Mouse (Mus musculus) forebrain, embryonic 11.5 days (tissue): Measurements from ENCODE around the gene 9030612E09Rik. TPM values are rescaled to one million over a fixed set of nuclear protein-coding genes. Genes with fewer than 3 reads are reported as not detected.

Source experiments
- ATAC-seq: fragments of 200-750 bp; cut with Nextera tagmentation; replicated peaks from 2 replicates; pipeline ENCODE4 v1.8.0; 2017; ENCODE audit warnings: moderate TSS enrichment; ENCODE audit not compliant: low FRiP score
- DNase-seq: peaks from one replicate; pipeline ENCODE4 v3.0.0-alpha.2; 2017; ENCODE audit warnings: low spot score
- H3K27ac ChIP-seq: fragments of 300-500 bp; sonication (generic); 2 replicates; pipeline ENCODE4 v1.5.1; 2014; ENCODE audit warnings: low read depth, low read length
- H3K27me3 ChIP-seq: fragments of 300-500 bp; sonication (generic); 2 replicates; pipeline ENCODE4 v1.6.1; 2014; ENCODE audit warnings: mild to moderate bottlenecking, low read length, mixed read lengths; ENCODE audit not compliant: control insufficient read depth, insufficient read depth
- H3K36me3 ChIP-seq: fragments of 300-500 bp; sonication (generic); 2 replicates; pipeline ENCODE4 v1.6.1; 2014; ENCODE audit warnings: mild to moderate bottlenecking, low read length, moderate library complexity, mixed read lengths; ENCODE audit not compliant: control insufficient read depth, insufficient read depth
- H3K4me1 ChIP-seq: fragments of 300-500 bp; sonication (generic); replicated peaks from 2 replicates; pipeline ENCODE4 v1.6.1; 2014; ENCODE audit warnings: low read length, mixed read lengths; ENCODE audit not compliant: control insufficient read depth, insufficient read depth
- H3K4me2 ChIP-seq: fragments of 300-500 bp; sonication (generic); 2 replicates; pipeline ENCODE4 v1.6.1; 2014; ENCODE audit warnings: low read depth, mild to moderate bottlenecking, low read length, moderate library complexity, mixed read lengths; ENCODE audit not compliant: severe bottlenecking
- H3K4me3 ChIP-seq: fragments of 300-500 bp; sonication (generic); 2 replicates; pipeline ENCODE4 v1.5.1; 2014; ENCODE audit warnings: low read depth, low read length
- H3K9ac ChIP-seq: fragments of 300-500 bp; sonication (generic); 2 replicates; pipeline ENCODE4 v1.6.1; 2014; ENCODE audit warnings: low read length
- H3K9me3 ChIP-seq: fragments of 300-500 bp; sonication (generic); 2 replicates; pipeline ENCODE4 v1.6.1; 2016; ENCODE audit warnings: low read length, mixed read lengths; ENCODE audit not compliant: control insufficient read depth
- WGBS: fragments of 180-500 bp; shearing (Covaris S2); extraction: QIAGEN DNeasy Blood & Tissue Kit; methylation state at CpG from one replicate; pipeline ENCODE4 v1.1.7; 2014; 5-methylcytosine and 5-hydroxymethylcytosine counted together
- polyA plus RNA-seq: library from polyadenylated mRNA; unstranded; fragments of >200 nt; fragmentation: Nextera tagmentation; extraction: Ambion mirVana; gene quantifications from 2 replicates; pipeline ENCODE4 v1.2.1, GENCODE M21; 2014

9030612E09Rik gene
- 1.3 and 1.7 TPM in 2 replicates for polyA plus RNA-seq

- H3K27ac ChIP-seq = peak within 1 kb of the TSS; percentile 75
- peaks cover 8% of the 10 kb centered on the region; the same call in 1 of the 2 replicates for H3K4me1 ChIP-seq
- peaks cover 10% of the 10 kb centered on the region for H3K27me3 ChIP-seq
- H3K4me3 ChIP-seq = peak within 1 kb of the TSS; percentile 87
- H3K36me3 ChIP-seq = no peaks in the 10 kb centered on the region
- DNase-seq (peak; percentile 89), ATAC-seq (peak; percentile 78)
- H3K4me2 ChIP-seq = peak within 1 kb of the TSS; percentile 93
- under 1% methylated on average over 68 of the region's 91 CpGs for WGBS
- no peaks in the 10 kb centered on the region for H3K9me3 ChIP-seq
- peak within 1 kb of the TSS; percentile 87 for H3K9ac ChIP-seq
These were observed at the start of gene 9030612E09Rik, which contains the start of gene Sobp for GRCm38 (mm10) chr10:43174326-43175155. 9030612E09Rik (plus strand) TSS chr10:43174704. Sobp (minus strand) TSS chr10:43174530.

GRCm38 (mm10) chr10:43128750-43129149 is 45.8 kb upstream of the 9030612E09Rik start:
- H3K27ac ChIP-seq = no peak overlapping the region
- H3K36me3 ChIP-seq = no peaks in the 10 kb centered on the region
- H3K9me3 ChIP-seq = no peaks in the 10 kb centered on the region
- 75% methylated on average over 3 of the region's 3 CpGs for WGBS
- no peak overlapping the region for H3K4me2 ChIP-seq
- H3K27me3 ChIP-seq = no peaks in the 10 kb centered on the region
- no peak for ATAC-seq
- no peak overlapping the region for H3K4me3 ChIP-seq
- DNase-seq = no peak
- H3K9ac ChIP-seq = no peak overlapping the region
- peaks cover 2% of the 10 kb centered on the region; the same call in 1 of the 2 replicates for H3K4me1 ChIP-seq

- Histone ChIP-seq H3K9ac (no peak overlapping the region), H3K4me3 (no peak overlapping the region), H3K27ac (no peak overlapping the region), H3K27me3 (no peaks in the 10 kb centered on the region), H3K36me3 (no peaks in the 10 kb centered on the region), H3K9me3 (no peaks in the 10 kb centered on the region), H3K4me2 (no peak overlapping the region), H3K4me1 (no peaks in the 10 kb centered on the region)
- no peak for DNase-seq
- 92% methylated on average over 11 of the region's 11 CpGs for WGBS
- ATAC-seq = no peak
These were observed 40.5 kb upstream of the 9030612E09Rik start for GRCm38 (mm10) chr10:43134027-43134426.

GRCm38 (mm10) chr10:43143173-43143572 is 31.3 kb upstream of the 9030612E09Rik start:
- Histone ChIP-seq H3K4me1 (no peaks in the 10 kb centered on the region), H3K9ac (no peak overlapping the region), H3K4me3 (no peak overlapping the region), H3K27me3 (no peaks in the 10 kb centered on the region), H3K27ac (no peak overlapping the region), H3K9me3 (no peaks in the 10 kb centered on the region), H3K36me3 (no peaks in the 10 kb centered on the region; the same call in 1 of the 2 replicates), H3K4me2 (no peak overlapping the region)
- ATAC-seq (no peak), DNase-seq (no peak)
- 93% methylated on average over 9 of the region's 9 CpGs for WGBS

- Histone ChIP-seq H3K9me3 (no peaks in the 10 kb centered on the region), H3K27me3 (no peaks in the 10 kb centered on the region), H3K27ac (no peak overlapping the region), H3K9ac (no peak overlapping the region), H3K36me3 (no peaks in the 10 kb centered on the region; the same call in 1 of the 2 replicates), H3K4me3 (no peak overlapping the region), H3K4me1 (no peaks in the 10 kb centered on the region), H3K4me2 (no peak overlapping the region)
- WGBS = 89% methylated on average over 11 of the region's 11 CpGs
- no peak for DNase-seq
- no peak for ATAC-seq
These were observed 26.0 kb upstream of the 9030612E09Rik start for GRCm38 (mm10) chr10:43148456-43148855.

DNA sequence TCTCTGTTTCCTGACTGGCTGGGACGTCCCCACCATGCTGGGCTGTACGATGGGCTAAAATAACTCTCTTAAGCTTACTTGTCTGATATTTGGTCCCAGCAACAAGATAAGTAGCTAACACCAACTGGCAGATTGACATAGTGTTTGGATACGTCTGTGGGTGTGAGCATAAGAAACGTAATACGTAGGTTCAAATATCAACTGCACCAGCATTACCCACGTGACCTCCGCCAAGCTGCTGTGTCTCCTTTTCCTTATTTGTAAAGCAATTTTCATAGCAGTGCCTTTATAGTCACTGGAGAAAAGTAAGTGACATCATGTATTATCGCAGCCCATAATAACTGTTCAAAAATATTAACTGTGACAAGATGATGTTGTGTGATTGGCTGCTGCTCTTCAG is 21.9 kb upstream of the 9030612E09Rik start:
- WGBS = 90% methylated on average over 8 of the region's 8 CpGs
- Histone ChIP-seq H3K27me3 (no peaks in the 10 kb centered on the region), H3K4me2 (no peak overlapping the region), H3K27ac (no peak overlapping the region), H3K4me1 (peaks cover 9% of the 10 kb centered on the region), H3K4me3 (no peak overlapping the region), H3K9me3 (no peaks in the 10 kb centered on the region), H3K36me3 (no peaks in the 10 kb centered on the region; the same call in 1 of the 2 replicates), H3K9ac (no peak overlapping the region)
- ATAC-seq (no peak), DNase-seq (no peak)

- H3K27me3 ChIP-seq = no peaks in the 10 kb centered on the region
- WGBS = 7% methylated on average over 12 of the region's 12 CpGs
These were observed 19.4 kb upstream of the 9030612E09Rik start for GRCm38 (mm10) chr10:43155046-43155560.

DNA sequence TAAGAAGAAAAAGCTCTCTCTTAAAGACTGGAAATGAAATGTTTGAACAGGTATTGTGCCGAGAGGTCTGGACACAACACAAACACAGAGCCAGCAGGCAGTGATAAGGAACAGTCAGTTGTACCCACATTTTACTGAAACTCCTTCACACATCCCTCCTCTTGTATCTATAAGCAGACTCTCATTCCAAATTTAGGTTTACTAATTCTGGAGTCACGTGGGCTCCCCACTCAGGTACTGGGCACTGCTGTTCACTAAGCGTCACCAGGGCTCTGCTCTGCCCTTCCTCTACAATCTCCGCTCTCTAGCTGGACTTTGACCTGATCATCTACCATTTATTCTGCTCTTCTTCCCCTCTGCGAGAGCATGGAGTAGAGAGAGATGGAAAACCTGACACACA is 15.6 kb upstream of the 9030612E09Rik start:
- no peaks in the 10 kb centered on the region for H3K36me3 ChIP-seq
- 91% methylated on average over 5 of the region's 5 CpGs for WGBS
- H3K9me3 ChIP-seq = peaks cover 3% of the 10 kb centered on the region; the same call in 1 of the 2 replicates
- no peak overlapping the region for H3K4me2 ChIP-seq
- H3K27me3 ChIP-seq = no peaks in the 10 kb centered on the region
- H3K4me1 ChIP-seq = peaks cover 9% of the 10 kb centered on the region
- DNase-seq (no peak), ATAC-seq (no peak)
- H3K4me3 ChIP-seq = no peak overlapping the region
- no peak overlapping the region for H3K9ac ChIP-seq
- no peak overlapping the region for H3K27ac ChIP-seq

More at GRCm38 (mm10) chr10:43155046-43155560, 19.4 kb upstream of the 9030612E09Rik start:
- Histone ChIP-seq H3K4me3 (no peak overlapping the region), H3K36me3 (no peaks in the 10 kb centered on the region), H3K9ac (peak overlapping the region; percentile 7; the same call in 1 of the 2 replicates), H3K4me2 (peak overlapping the region; percentile 44), H3K9me3 (no peaks in the 10 kb centered on the region), H3K4me1 (peaks cover 9% of the 10 kb centered on the region), H3K27ac (peak overlapping the region; percentile 85)
- DNase-seq (peak; percentile 86), ATAC-seq (peak; percentile 92)
